Mouse (Mus musculus) right cerebral cortex, adult 2 months (tissue): ENCODE measurements around the gene Cd207.

Experiments used
- DNase-seq, 2 experiments: peaks; one replicate each; pipeline ENCODE4 v3.0.0; 2021 to 2022; ENCODE audit warnings: low spot score in 2 of 2

Gene Cd207

GRCm38 (mm10) chr6:83677757-83678156 is at the start of gene Cd207:
Cd207 (minus strand) TSS chr6:83677857.
- no peak for DNase-seq

GRCm38 (mm10) chr6:83727178-83727577 is 49.5 kb upstream of the Cd207 start:
- DNase-seq: no peak

- DNase-seq: no peak
Measured at GRCm38 (mm10) chr6:83722526-83722925, 44.9 kb upstream of the Cd207 start.

GRCm38 (mm10) chr6:83717026-83717425 is 39.4 kb upstream of the Cd207 start:
- no peak for DNase-seq

- no peak for DNase-seq
Measured at GRCm38 (mm10) chr6:83715461-83716196, 38.0 kb upstream of the Cd207 start.

- no peak for DNase-seq
Measured at GRCm38 (mm10) chr6:83714221-83715123, 36.8 kb upstream of the Cd207 start.

- no peak for DNase-seq
Measured at GRCm38 (mm10) chr6:83713271-83714136, 35.8 kb upstream of the Cd207 start.

- DNase-seq: no peak
Measured at GRCm38 (mm10) chr6:83711725-83712475, 34.2 kb upstream of the Cd207 start.

- no peak for DNase-seq
Measured at GRCm38 (mm10) chr6:83711067-83711675, 33.5 kb upstream of the Cd207 start, which contains the start of gene Vax2. Vax2 (plus strand) TSS chr6:83711264.

- DNase-seq: no peak
Measured at GRCm38 (mm10) chr6:83710361-83711066, 32.9 kb upstream of the Cd207 start.

- no peak for DNase-seq
Measured at GRCm38 (mm10) chr6:83707738-83708510, 30.3 kb upstream of the Cd207 start.

- DNase-seq: no peak
Measured at GRCm38 (mm10) chr6:83704701-83705100, 27.0 kb upstream of the Cd207 start.

GRCm38 (mm10) chr6:83704294-83704693 is 26.6 kb upstream of the Cd207 start:
- no peak for DNase-seq

GRCm38 (mm10) chr6:83703722-83704078 is 26.0 kb upstream of the Cd207 start:
- no peak for DNase-seq

GRCm38 (mm10) chr6:83703000-83703721 is 25.5 kb upstream of the Cd207 start:
- DNase-seq: no peak

- DNase-seq: no peak
Measured at GRCm38 (mm10) chr6:83702146-83702999, 24.7 kb upstream of the Cd207 start.

- no peak for DNase-seq
Measured at GRCm38 (mm10) chr6:83701001-83701400, 23.3 kb upstream of the Cd207 start.

GRCm38 (mm10) chr6:83699971-83700370 is 22.3 kb upstream of the Cd207 start:
- DNase-seq: no peak
